Mouse (Mus musculus) liver, embryonic 12.5 days (tissue): ENCODE data around the gene Sem1. TPM values are rescaled to one million over a fixed set of nuclear protein-coding genes. Genes with fewer than 3 reads are reported as not detected.
"Not testable (repeated sequence)": the region's sequence is repeated elsewhere in the genome, so short reads cannot be mapped to it uniquely, and the experiment has no call there.

Experiments used
- ATAC-seq: fragments of 200-750 bp; cut with Nextera tagmentation; 2 replicates; pipeline ENCODE4 v1.8.0; 2017; ENCODE audit warnings: moderate number of reproducible peaks, mild to moderate bottlenecking, moderate library complexity
- H3K27ac ChIP-seq: fragments of 300-500 bp; sonication (generic); 2 replicates; pipeline ENCODE4 v1.5.1; 2016; ENCODE audit warnings: mild to moderate bottlenecking
- H3K27me3 ChIP-seq: fragments of 300-500 bp; sonication (generic); replicated peaks from 2 replicates; pipeline ENCODE4 v1.6.1; 2016; ENCODE audit warnings: mild to moderate bottlenecking, moderate library complexity
- H3K36me3 ChIP-seq: fragments of 300-500 bp; sonication (generic); 2 replicates; pipeline ENCODE4 v1.6.1; 2016; ENCODE audit warnings: mild to moderate bottlenecking, moderate library complexity
- H3K4me1 ChIP-seq: fragments of 300-500 bp; sonication (generic); 2 replicates; pipeline ENCODE4 v1.6.1; 2016
- H3K4me2 ChIP-seq: fragments of 300-500 bp; sonication (generic); 2 replicates; pipeline ENCODE4 v1.6.1; 2016; ENCODE audit warnings: mild to moderate bottlenecking, moderate library complexity
- H3K4me3 ChIP-seq: fragments of 300-500 bp; sonication (generic); 2 replicates; pipeline ENCODE4 v1.5.1; 2016; ENCODE audit warnings: mild to moderate bottlenecking, moderate library complexity
- H3K9ac ChIP-seq: fragments of 300-500 bp; sonication (generic); 2 replicates; pipeline ENCODE4 v1.6.1; 2016; ENCODE audit warnings: mild to moderate bottlenecking, moderate library complexity
- H3K9me3 ChIP-seq: fragments of 300-500 bp; sonication (generic); replicated peaks from 2 replicates; pipeline ENCODE4 v1.6.1; 2016; ENCODE audit warnings: mild to moderate bottlenecking, moderate library complexity
- WGBS: fragments of 180-500 bp; shearing (Covaris S2); methylation state at CpG from one replicate; pipeline ENCODE4 v1.1.7; 2016; ENCODE audit not compliant: insufficient replicate concordance; 5-methylcytosine and 5-hydroxymethylcytosine counted together
- polyA plus RNA-seq: library from polyadenylated mRNA; unstranded; fragments of >200 nt; fragmentation: Nextera tagmentation; extraction: Ambion mirVana; gene quantifications from 2 replicates; pipeline ENCODE4 v1.2.1, GENCODE M21; 2016

Sem1 gene
- polyA plus RNA-seq, 1 experiment from 2014 or later, result 152 TPM

GRCm38 (mm10) chr6:6557647-6558046 is 20.8 kb downstream of the Sem1 start:
- H3K9me3 ChIP-seq, result no peaks in the 10 kb centered on the region
- no peaks in the 10 kb centered on the region for H3K27me3 ChIP-seq
- no peak overlapping the region for H3K9ac ChIP-seq
- 91% methylated on average over 1 of the region's 1 CpGs for WGBS
- H3K4me1 ChIP-seq, result peaks cover 7% of the 10 kb centered on the region
- H3K36me3 ChIP-seq, result peaks cover 27% of the 10 kb centered on the region
- H3K4me3 ChIP-seq, result no peak overlapping the region
- no peak overlapping the region for H3K27ac ChIP-seq
- H3K4me2 ChIP-seq, result no peak overlapping the region
- no peak for ATAC-seq

GRCm38 (mm10) chr6:6552006-6552405 is 26.5 kb downstream of the Sem1 start:
- no peak overlapping the region for H3K4me2 ChIP-seq
- no peak for ATAC-seq
- H3K27me3 ChIP-seq, result no peaks in the 10 kb centered on the region

GRCm38 (mm10) chr6:6547997-6548396 is 30.5 kb downstream of the Sem1 start:
- Histone ChIP-seq H3K27ac (no peak overlapping the region), H3K4me2 (no peak overlapping the region), H3K27me3 (no peaks in the 10 kb centered on the region), H3K4me1 (no peaks in the 10 kb centered on the region), H3K9ac (no peak overlapping the region), H3K4me3 (no peak overlapping the region), H3K9me3 (no peaks in the 10 kb centered on the region), H3K36me3 (no peaks in the 10 kb centered on the region)
- ATAC-seq, result no peak
- 65% methylated on average over 5 of the region's 5 CpGs for WGBS

More at GRCm38 (mm10) chr6:6552006-6552405, 26.5 kb downstream of the Sem1 start:
- WGBS, result 75% methylated on average over 6 of the region's 6 CpGs
- Histone ChIP-seq H3K9me3 (no peaks in the 10 kb centered on the region), H3K4me1 (no peaks in the 10 kb centered on the region), H3K27ac (no peak overlapping the region), H3K4me3 (no peak overlapping the region), H3K9ac (no peak overlapping the region), H3K36me3 (peaks cover 20% of the 10 kb centered on the region)

DNA sequence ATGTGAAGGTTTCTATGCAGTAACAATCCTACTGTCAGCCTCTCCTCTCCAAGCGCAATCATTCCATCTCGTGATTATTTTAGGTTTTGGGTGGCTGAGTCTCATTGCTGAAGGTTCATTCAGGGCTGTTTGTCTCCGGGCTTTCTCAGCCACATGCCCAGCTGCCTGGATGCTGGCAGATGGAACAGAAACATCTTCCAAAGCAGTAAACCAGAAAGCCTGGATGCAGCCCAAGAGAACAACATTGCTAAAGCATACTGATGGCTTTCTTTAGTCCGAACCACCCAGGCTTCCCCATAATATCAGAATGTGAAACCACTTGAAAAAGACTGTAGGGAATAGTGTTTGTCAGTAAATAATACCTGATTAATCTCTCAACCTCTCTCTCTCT is 34.2 kb downstream of the Sem1 start:
- Histone ChIP-seq H3K27me3 (no peaks in the 10 kb centered on the region), H3K4me1 (no peaks in the 10 kb centered on the region), H3K4me3 (no peak overlapping the region), H3K9me3 (no peaks in the 10 kb centered on the region), H3K9ac (no peak overlapping the region), H3K4me2 (no peak overlapping the region), H3K36me3 (no peaks in the 10 kb centered on the region), H3K27ac (no peak overlapping the region)
- 73% methylated on average over 4 of the region's 4 CpGs for WGBS
- ATAC-seq, result no peak

DNA sequence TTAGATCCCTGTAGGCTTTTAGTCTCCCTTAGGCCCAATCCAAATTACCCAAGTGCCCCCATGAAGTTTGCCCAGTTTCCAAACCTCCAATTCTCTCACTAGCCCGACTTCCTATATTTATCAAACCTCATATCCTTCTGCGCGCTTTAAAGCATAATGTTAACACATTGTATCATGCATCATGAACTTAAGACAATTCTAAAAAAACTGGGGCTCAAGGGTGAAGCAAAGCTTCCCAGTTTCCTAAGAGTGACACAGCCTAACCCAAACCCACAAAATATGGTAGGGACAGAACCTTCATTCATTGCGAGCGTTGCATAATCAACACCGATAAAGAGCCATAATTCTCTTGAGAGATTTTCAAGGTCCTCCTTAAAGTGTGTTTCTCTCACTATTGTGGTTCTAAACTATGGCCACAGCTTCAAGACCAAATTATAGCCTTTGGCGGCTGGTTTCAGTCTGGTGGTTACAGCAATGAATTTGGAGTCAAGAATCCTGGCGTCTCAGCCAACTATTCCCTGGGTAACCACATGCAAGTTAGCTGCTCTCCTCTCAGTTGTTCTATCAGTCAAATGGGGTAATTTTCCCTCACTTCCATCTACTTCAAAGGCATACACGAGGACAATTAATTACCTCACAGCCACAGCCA is 34.7 kb downstream of the Sem1 start:
- Histone ChIP-seq H3K27me3 (no peaks in the 10 kb centered on the region), H3K4me3 (no peak overlapping the region), H3K9me3 (no peaks in the 10 kb centered on the region), H3K36me3 (no peaks in the 10 kb centered on the region), H3K4me2 (no peak overlapping the region), H3K27ac (no peak overlapping the region), H3K9ac (no peak overlapping the region), H3K4me1 (no peaks in the 10 kb centered on the region)
- WGBS, result 79% methylated on average over 9 of the region's 9 CpGs
- no peak for ATAC-seq

DNA sequence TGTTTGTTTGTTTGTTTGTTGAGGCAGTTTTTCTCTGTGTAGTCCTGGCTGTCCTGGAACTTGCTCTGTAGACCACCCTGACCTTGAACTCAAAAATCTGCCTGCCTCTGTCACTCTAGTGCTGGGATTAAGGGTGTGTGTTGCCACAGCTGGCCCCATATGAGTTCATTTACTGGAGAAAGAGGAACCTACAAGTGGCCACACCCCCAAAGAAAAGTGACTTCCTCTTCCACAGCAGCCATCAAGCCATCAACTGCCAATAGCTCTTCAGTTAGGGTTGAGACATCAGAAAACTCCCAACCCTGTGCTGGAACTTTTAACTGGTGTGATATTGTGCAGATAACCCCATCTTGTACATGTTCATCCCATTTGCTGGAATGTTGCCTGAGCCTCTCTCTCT is 36.3 kb downstream of the Sem1 start:
- H3K27ac ChIP-seq, result no peak overlapping the region
- no peak overlapping the region for H3K4me3 ChIP-seq
- H3K27me3 ChIP-seq, result no peaks in the 10 kb centered on the region
- no peak overlapping the region for H3K9ac ChIP-seq
- H3K4me1 ChIP-seq, result no peaks in the 10 kb centered on the region
- no peak overlapping the region for H3K4me2 ChIP-seq
- no peaks in the 10 kb centered on the region for H3K9me3 ChIP-seq
- no peaks in the 10 kb centered on the region for H3K36me3 ChIP-seq
- no peak; the same call in 1 of the 2 replicates for ATAC-seq

- no peak overlapping the region for H3K4me2 ChIP-seq
- no peaks in the 10 kb centered on the region for H3K9me3 ChIP-seq
- H3K9ac ChIP-seq, result no peak overlapping the region
- H3K27ac ChIP-seq, result no peak overlapping the region
- no peaks in the 10 kb centered on the region for H3K27me3 ChIP-seq
- WGBS, result 71% methylated on average over 5 of the region's 5 CpGs
- H3K4me3 ChIP-seq, result no peak overlapping the region
- ATAC-seq, result no peak
- H3K36me3 ChIP-seq, result no peaks in the 10 kb centered on the region
- no peaks in the 10 kb centered on the region for H3K4me1 ChIP-seq
Measured at GRCm38 (mm10) chr6:6536781-6537466, 41.5 kb downstream of the Sem1 start.

DNA sequence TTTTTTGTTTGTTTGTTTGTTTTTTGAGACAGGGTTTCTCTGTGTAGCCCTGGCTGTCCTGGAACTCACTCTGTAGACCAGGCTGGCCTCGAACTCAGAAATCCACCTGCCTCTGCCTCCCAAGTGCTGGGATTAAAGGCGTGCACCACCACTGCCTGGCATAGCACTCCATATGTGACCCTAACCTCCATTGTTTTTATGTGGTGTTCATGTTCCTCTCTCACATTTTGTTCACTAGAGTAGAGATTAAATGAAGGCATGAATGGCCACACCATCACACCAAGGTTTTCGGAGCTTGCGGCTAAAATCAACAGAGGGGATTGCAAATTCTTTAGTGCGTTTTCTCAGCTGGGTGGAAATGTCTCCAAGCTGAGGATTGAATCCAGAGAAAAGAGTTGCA is 42.1 kb downstream of the Sem1 start:
- not testable (repeated sequence) for H3K4me3 ChIP-seq, H3K4me2 ChIP-seq, H3K9me3 ChIP-seq, H3K9ac ChIP-seq, H3K27ac ChIP-seq, ATAC-seq, H3K4me1 ChIP-seq, H3K27me3 ChIP-seq, H3K36me3 ChIP-seq
- 74% methylated on average over 5 of the region's 5 CpGs for WGBS
